Mouse (Mus musculus): Measurements from ENCODE around the gene Sobp. TPM values are rescaled to one million over a fixed set of nuclear protein-coding genes. Genes with fewer than 3 reads are reported as not detected.

The Sobp gene
- polyA plus RNA-seq, 1 experiment from 2014 or later, result 2.4 TPM

DNA sequence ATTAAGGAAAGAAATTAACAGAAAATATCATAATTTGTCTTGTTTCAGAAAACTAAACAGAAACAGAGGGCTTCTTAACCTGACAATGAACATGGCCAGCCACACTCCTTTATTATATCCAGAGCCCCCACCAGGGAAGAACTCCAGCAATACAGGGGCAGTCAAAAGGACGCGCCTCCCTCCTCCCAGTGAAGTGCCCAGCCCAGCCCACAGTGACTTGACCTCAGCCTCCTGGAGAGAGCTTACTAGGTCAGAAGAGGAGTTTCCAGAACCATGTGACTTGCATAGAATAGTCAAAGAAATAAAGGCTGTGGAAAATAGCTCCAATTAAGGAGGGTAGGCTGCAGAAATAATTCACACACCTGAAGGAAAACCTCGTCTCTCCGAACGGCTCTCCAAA, 73.8 kb downstream of the Sobp start:
- Histone ChIP-seq H3K36me3 (ENCODE audit: control insufficient read depth, insufficient read depth, low read length) (no peaks in the 10 kb centered on the region), H3K9me3 (ENCODE audit: control insufficient read depth, low read length) (no peaks in the 10 kb centered on the region), H3K4me3 (ENCODE audit: control insufficient read depth in 1 of 2, insufficient read depth in 1 of 2, low read depth in 1 of 2, low read length in 2 of 2) (no peak overlapping the region), H3K27ac (replicated peaks in 1 of 2; ENCODE audit: control insufficient read depth in 1 of 2, insufficient read depth in 1 of 2, low read depth in 2 of 2, low read length in 2 of 2) (no peak overlapping the region), H3K27me3 (ENCODE audit: control insufficient read depth, insufficient read depth, low read length) (no peaks in the 10 kb centered on the region), H3K4me1 (ENCODE audit: control insufficient read depth in 2 of 2, insufficient read depth in 2 of 2, low read length in 2 of 2) (peaks cover 3 to 8% of the 10 kb centered on the region in 2 experiments), H3K9ac (ENCODE audit: low read length) (no peak overlapping the region), H3K4me2 (ENCODE audit: low read length) (no peak overlapping the region)
- WGBS, result 77% methylated on average over 5 of the region's 5 CpGs
- no peak for ATAC-seq (ENCODE audit: insufficient number of reproducible peaks, insufficient read depth, low FRiP score, low read depth)

GRCm38 (mm10) chr10:43099229-43099628, 75.1 kb downstream of the Sobp start:
- H3K4me3 ChIP-seq (ENCODE audit: control insufficient read depth in 1 of 2, insufficient read depth in 1 of 2, low read depth in 1 of 2, low read length in 2 of 2), result no peak overlapping the region
- no peak overlapping the region for H3K27ac ChIP-seq (replicated peaks in 1 of 2; ENCODE audit: control insufficient read depth in 1 of 2, insufficient read depth in 1 of 2, low read depth in 2 of 2, low read length in 2 of 2)
- no peaks in the 10 kb centered on the region for H3K36me3 ChIP-seq (ENCODE audit: control insufficient read depth, insufficient read depth, low read length)
- H3K4me2 ChIP-seq (ENCODE audit: low read length), result no peak overlapping the region
- no peak for ATAC-seq (ENCODE audit: insufficient number of reproducible peaks, insufficient read depth, low FRiP score, low read depth)
- 49% methylated on average over 6 of the region's 6 CpGs for WGBS
- peaks cover 7 to 11% of the 10 kb centered on the region in 2 experiments for H3K4me1 ChIP-seq (ENCODE audit: control insufficient read depth in 2 of 2, insufficient read depth in 2 of 2, low read length in 2 of 2)
- no peaks in the 10 kb centered on the region for H3K9me3 ChIP-seq (ENCODE audit: control insufficient read depth, low read length)
- no peaks in the 10 kb centered on the region for H3K27me3 ChIP-seq (ENCODE audit: control insufficient read depth, insufficient read depth, low read length)
- no peak overlapping the region for H3K9ac ChIP-seq (ENCODE audit: low read length)

DNA sequence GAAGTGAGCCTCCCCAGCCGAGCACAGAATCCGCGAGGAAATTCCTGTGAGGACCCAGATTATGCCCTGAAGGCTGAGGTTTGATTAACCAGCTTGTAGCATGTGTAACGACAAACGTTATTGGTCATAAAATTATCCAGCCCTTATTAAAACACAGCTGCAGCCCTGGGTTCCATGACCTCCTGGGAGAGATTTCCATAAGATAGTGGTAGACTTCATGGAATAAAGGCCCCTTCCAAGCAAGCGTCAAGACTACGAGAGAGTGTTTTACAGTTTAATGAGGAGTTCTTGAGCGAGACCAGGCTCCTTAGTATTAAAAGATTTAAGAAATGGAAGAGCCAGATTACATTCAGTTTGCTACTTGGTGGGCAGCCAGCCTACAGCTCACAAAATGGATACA, 76.6 kb downstream of the Sobp start:
- Histone ChIP-seq H3K27ac (replicated peaks in 1 of 2; ENCODE audit: control insufficient read depth in 1 of 2, insufficient read depth in 1 of 2, low read depth in 2 of 2, low read length in 2 of 2) (no peak overlapping the region), H3K27me3 (ENCODE audit: control insufficient read depth, insufficient read depth, low read length) (no peaks in the 10 kb centered on the region), H3K9me3 (ENCODE audit: control insufficient read depth, low read length) (no peaks in the 10 kb centered on the region), H3K9ac (ENCODE audit: low read length) (no peak overlapping the region), H3K36me3 (ENCODE audit: control insufficient read depth, insufficient read depth, low read length) (no peaks in the 10 kb centered on the region), H3K4me2 (ENCODE audit: low read length) (no peak overlapping the region), H3K4me3 (ENCODE audit: control insufficient read depth in 1 of 2, insufficient read depth in 1 of 2, low read depth in 1 of 2, low read length in 2 of 2) (no peak overlapping the region), H3K4me1 (ENCODE audit: control insufficient read depth in 2 of 2, insufficient read depth in 2 of 2, low read length in 2 of 2) (peaks cover 7 to 11% of the 10 kb centered on the region in 2 experiments)
- WGBS, result 77% methylated on average over 8 of the region's 8 CpGs
- ATAC-seq (ENCODE audit: insufficient number of reproducible peaks, insufficient read depth, low FRiP score, low read depth), result no peak

GRCm38 (mm10) chr10:43096614-43097013, 77.7 kb downstream of the Sobp start:
- WGBS, result 60% methylated on average over 4 of the region's 4 CpGs

DNA sequence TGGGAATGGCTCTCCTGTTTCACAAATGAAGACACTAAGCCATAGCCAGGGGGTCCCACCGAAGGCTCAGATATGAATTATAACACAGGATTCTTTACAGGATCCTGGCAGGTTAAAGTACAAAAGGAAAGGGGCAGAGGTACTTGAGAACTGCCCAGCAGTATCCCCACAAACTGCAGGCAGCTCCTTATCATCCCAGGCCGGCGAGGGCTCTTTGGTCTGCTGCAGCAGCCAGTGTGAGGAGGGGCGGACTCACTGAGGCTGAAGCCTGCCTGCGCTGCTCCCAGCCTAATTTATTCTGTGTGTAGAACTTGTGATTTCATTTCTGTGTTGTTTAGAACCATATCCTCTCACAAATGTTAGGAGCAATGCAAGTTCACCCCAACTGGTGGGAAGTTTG, 79.8 kb downstream of the Sobp start:
- Histone ChIP-seq H3K27ac (replicated peaks in 1 of 2; ENCODE audit: control insufficient read depth in 1 of 2, insufficient read depth in 1 of 2, low read depth in 2 of 2, low read length in 2 of 2) (no peak overlapping the region), H3K4me2 (ENCODE audit: low read length) (no peak overlapping the region), H3K4me1 (ENCODE audit: control insufficient read depth in 2 of 2, insufficient read depth in 2 of 2, low read length in 2 of 2) (peaks cover 3 to 7% of the 10 kb centered on the region in 2 experiments; a peak in 1 of 4 replicates), H3K4me3 (ENCODE audit: control insufficient read depth in 1 of 2, insufficient read depth in 1 of 2, low read depth in 1 of 2, low read length in 2 of 2) (no peak overlapping the region), H3K36me3 (ENCODE audit: control insufficient read depth, insufficient read depth, low read length) (no peaks in the 10 kb centered on the region), H3K9me3 (ENCODE audit: control insufficient read depth, low read length) (no peaks in the 10 kb centered on the region), H3K9ac (ENCODE audit: low read length) (no peak overlapping the region), H3K27me3 (ENCODE audit: control insufficient read depth, insufficient read depth, low read length) (no peaks in the 10 kb centered on the region)
- no peak for ATAC-seq (ENCODE audit: insufficient number of reproducible peaks, insufficient read depth, low FRiP score, low read depth)
- WGBS, result 22% methylated on average over 5 of the region's 5 CpGs

More at GRCm38 (mm10) chr10:43096614-43097013, 77.7 kb downstream of the Sobp start:
- no peak for ATAC-seq (ENCODE audit: insufficient number of reproducible peaks, insufficient read depth, low FRiP score, low read depth)
- Histone ChIP-seq H3K4me2 (ENCODE audit: low read length) (no peak overlapping the region), H3K36me3 (ENCODE audit: control insufficient read depth, insufficient read depth, low read length) (no peaks in the 10 kb centered on the region), H3K4me1 (ENCODE audit: control insufficient read depth in 2 of 2, insufficient read depth in 2 of 2, low read length in 2 of 2) (peaks cover 7 to 11% of the 10 kb centered on the region in 2 experiments), H3K9ac (ENCODE audit: low read length) (no peak overlapping the region), H3K4me3 (ENCODE audit: control insufficient read depth in 1 of 2, insufficient read depth in 1 of 2, low read depth in 1 of 2, low read length in 2 of 2) (no peak overlapping the region), H3K27ac (replicated peaks in 1 of 2; ENCODE audit: control insufficient read depth in 1 of 2, insufficient read depth in 1 of 2, low read depth in 2 of 2, low read length in 2 of 2) (no peak overlapping the region), H3K27me3 (ENCODE audit: control insufficient read depth, insufficient read depth, low read length) (no peaks in the 10 kb centered on the region), H3K9me3 (ENCODE audit: control insufficient read depth, low read length) (no peaks in the 10 kb centered on the region)

- H3K27ac ChIP-seq (replicated peaks in 1 of 2; ENCODE audit: control insufficient read depth in 1 of 2, insufficient read depth in 1 of 2, low read depth in 2 of 2, low read length in 2 of 2), result no peak overlapping the region
- 86% methylated on average over 10 of the region's 10 CpGs for WGBS
- no peaks in the 10 kb centered on the region for H3K27me3 ChIP-seq (ENCODE audit: control insufficient read depth, insufficient read depth, low read length)
Observed at GRCm38 (mm10) chr10:43093440-43093839, 80.9 kb downstream of the Sobp start.

DNA sequence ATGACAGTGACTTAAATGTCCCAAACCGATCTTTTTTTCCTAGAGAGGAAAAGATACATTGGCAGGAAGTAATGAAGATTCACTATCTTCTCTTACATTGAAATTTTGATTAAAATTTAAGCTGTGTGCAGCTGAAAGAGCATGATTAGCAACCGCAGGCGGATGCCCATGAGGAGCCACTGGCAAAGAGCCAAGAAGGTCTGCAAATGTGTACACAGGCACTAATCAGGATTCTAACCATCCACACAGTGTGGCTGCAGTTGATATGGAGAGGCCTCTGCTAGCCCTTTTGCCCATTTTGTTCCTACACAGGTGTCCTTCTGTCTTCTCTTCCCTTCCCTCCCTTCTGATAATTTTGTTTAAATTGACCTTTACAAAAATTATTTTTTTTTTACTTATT, 84.3 kb downstream of the Sobp start:
- no peak for ATAC-seq (ENCODE audit: insufficient number of reproducible peaks, insufficient read depth, low FRiP score, low read depth)
- no peak overlapping the region for H3K4me2 ChIP-seq (ENCODE audit: low read length)
- H3K9me3 ChIP-seq (ENCODE audit: control insufficient read depth, low read length), result no peaks in the 10 kb centered on the region
- H3K4me1 ChIP-seq (ENCODE audit: control insufficient read depth in 2 of 2, insufficient read depth in 2 of 2, low read length in 2 of 2), result peaks cover 2 to 3% of the 10 kb centered on the region in 2 experiments; a peak in 1 of 4 replicates
- no peak overlapping the region for H3K27ac ChIP-seq (replicated peaks in 1 of 2; ENCODE audit: control insufficient read depth in 1 of 2, insufficient read depth in 1 of 2, low read depth in 2 of 2, low read length in 2 of 2)
- H3K4me3 ChIP-seq (ENCODE audit: control insufficient read depth in 1 of 2, insufficient read depth in 1 of 2, low read depth in 1 of 2, low read length in 2 of 2), result no peak overlapping the region
- WGBS, result 37% methylated on average over 3 of the region's 3 CpGs
- H3K27me3 ChIP-seq (ENCODE audit: control insufficient read depth, insufficient read depth, low read length), result no peaks in the 10 kb centered on the region
- H3K36me3 ChIP-seq (ENCODE audit: control insufficient read depth, insufficient read depth, low read length), result no peaks in the 10 kb centered on the region
- H3K9ac ChIP-seq (ENCODE audit: low read length), result no peak overlapping the region

More at GRCm38 (mm10) chr10:43093440-43093839, 80.9 kb downstream of the Sobp start:
- no peaks in the 10 kb centered on the region for H3K9me3 ChIP-seq (ENCODE audit: control insufficient read depth, low read length)
- H3K4me3 ChIP-seq (ENCODE audit: control insufficient read depth in 1 of 2, insufficient read depth in 1 of 2, low read depth in 1 of 2, low read length in 2 of 2), result no peak overlapping the region
- ATAC-seq (ENCODE audit: insufficient number of reproducible peaks, insufficient read depth, low FRiP score, low read depth), result no peak
- H3K9ac ChIP-seq (ENCODE audit: low read length), result no peak overlapping the region
- H3K4me1 ChIP-seq (ENCODE audit: control insufficient read depth in 2 of 2, insufficient read depth in 2 of 2, low read length in 2 of 2), result peaks cover 3 to 5% of the 10 kb centered on the region in 2 experiments; a peak in 1 of 4 replicates
- H3K36me3 ChIP-seq (ENCODE audit: control insufficient read depth, insufficient read depth, low read length), result no peaks in the 10 kb centered on the region
- H3K4me2 ChIP-seq (ENCODE audit: low read length), result no peak overlapping the region

GRCm38 (mm10) chr10:43087421-43087820, 86.9 kb downstream of the Sobp start:
- WGBS, result 70% methylated on average over 2 of the region's 2 CpGs
- Histone ChIP-seq H3K27me3 (ENCODE audit: control insufficient read depth, insufficient read depth, low read length) (no peaks in the 10 kb centered on the region), H3K9ac (ENCODE audit: low read length) (no peak overlapping the region), H3K36me3 (ENCODE audit: control insufficient read depth, insufficient read depth, low read length) (no peaks in the 10 kb centered on the region), H3K27ac (replicated peaks in 1 of 2; ENCODE audit: control insufficient read depth in 1 of 2, insufficient read depth in 1 of 2, low read depth in 2 of 2, low read length in 2 of 2) (no peak overlapping the region), H3K4me3 (ENCODE audit: control insufficient read depth in 1 of 2, insufficient read depth in 1 of 2, low read depth in 1 of 2, low read length in 2 of 2) (no peak overlapping the region), H3K4me1 (ENCODE audit: control insufficient read depth in 2 of 2, insufficient read depth in 2 of 2, low read length in 2 of 2) (no peaks in the 10 kb centered on the region), H3K4me2 (ENCODE audit: low read length) (no peak overlapping the region), H3K9me3 (ENCODE audit: control insufficient read depth, low read length) (no peaks in the 10 kb centered on the region)
- no peak for ATAC-seq (ENCODE audit: insufficient number of reproducible peaks, insufficient read depth, low FRiP score, low read depth)
